Mouse (Mus musculus): ENCODE data around the gene Trim29.
A peak's percentile ranks its signal among the peaks of the same experiment; 100 is the strongest.

Trim29 gene

DNA sequence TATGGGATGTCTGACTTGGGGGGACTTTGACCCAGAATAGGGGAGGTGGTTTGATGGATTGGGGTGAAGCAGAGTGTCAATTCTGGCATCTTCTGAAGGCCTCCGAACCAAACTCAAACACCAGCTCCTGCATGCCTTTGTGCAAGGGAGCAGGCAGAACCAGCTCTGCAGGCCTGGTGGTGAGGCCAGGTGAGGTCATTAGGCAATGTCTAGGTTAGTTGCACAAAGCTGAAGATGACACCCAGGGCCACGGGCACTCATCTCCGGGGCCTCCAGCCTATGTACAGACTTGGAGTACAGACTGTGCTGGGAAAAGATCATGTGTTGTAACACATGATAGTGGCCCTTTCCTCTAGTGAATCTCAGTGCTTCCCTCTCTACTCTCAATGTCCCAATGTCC, 3.2 kb downstream of the Trim29 start:
- peak; percentile 58 for DNase-seq (ENCODE audit: low spot score)

DNA sequence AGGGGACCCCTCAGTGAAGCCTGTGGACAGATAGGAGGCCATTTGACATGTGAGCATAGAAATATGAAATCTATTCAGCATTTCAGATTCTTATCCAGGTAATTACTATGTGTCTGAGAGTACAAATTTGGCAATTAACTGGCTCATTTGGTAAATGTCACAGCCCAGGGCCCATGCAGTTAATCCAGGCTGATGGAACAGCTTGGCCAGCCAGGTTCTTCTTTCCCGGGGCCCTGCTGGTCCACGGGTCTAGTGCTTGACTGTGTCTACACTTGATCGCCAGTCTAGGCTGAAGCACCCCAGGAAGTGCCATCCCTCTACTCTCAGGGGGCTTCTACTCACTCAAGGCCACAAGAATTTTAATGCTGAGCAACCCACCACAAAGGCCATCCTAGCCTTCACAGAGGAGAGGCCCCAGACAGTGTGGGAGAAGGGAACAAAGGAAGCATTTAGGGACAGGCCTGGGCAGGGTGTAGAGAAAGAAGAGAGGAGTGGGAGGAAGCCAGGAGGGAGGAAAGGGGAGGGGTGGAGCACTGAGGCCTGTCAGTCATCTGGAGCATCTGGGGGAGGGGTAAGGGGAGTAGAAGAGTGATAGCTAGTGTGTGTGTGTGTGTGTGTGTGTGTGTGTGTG, 4.8 kb downstream of the Trim29 start:
- DNase-seq (ENCODE audit: low spot score): no peak

DNA sequence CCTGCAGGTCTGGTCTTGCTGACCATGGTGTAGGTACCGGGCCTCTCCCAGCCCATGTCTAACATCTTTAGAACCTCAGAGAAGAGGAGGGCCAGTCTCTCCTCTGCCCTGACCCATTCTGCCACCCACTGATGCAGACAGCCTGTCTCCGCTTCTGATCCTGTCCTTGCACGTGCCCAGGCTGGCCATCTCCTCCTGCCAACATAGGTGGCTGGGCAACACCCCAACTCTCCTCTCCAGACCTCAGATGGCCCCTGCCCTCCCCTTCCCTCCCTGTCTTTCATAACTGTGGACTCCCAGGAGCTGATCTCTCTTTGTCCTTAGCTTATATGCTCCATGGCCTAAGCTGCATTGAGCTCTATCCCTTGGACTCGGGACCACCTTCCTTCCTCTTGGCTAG, 5.8 kb downstream of the Trim29 start:
- DNase-seq (ENCODE audit: low spot score): no peak

DNA sequence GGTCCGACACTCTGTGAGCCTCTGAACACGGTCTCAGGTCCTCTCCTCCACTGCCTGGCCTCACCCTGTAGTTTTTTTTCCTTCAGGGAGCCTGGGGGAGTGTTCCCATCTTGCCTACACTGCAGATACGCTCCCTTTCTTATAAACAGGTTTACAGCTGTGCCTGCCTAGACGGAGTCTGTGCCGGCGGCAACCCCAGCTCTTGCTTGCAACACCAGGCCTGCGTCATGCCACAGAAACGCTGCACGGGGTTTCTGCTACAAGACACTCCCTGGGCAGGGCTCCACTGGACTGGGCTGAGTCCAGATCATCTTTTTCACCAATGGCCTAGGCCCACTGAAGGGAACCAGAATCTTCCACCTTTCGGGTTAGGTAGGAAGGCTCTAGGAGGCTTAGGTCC, 8.0 kb downstream of the Trim29 start:
- DNase-seq (ENCODE audit: low spot score): peak; percentile 84

DNA sequence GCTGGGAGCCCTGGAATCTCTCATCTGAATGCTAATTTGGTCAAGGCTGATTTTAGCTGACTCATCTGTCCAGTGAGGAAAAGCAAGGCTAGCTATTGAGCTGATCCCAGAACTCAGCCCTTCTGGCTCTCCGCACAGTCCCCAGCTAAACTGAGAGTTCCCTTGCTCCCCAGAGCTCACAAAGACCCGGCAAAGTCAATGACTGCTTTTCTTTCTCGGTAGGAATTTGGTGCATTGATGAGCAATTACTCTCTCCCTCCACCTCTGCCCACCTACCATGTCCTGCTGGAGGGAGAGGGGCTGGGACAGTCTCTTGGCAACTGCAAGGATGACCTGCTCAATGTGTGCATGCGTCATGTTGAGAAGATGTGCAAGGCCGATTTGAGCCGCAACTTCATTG, 11.3 kb downstream of the Trim29 start:
- DNase-seq (ENCODE audit: low spot score): no peak

DNA sequence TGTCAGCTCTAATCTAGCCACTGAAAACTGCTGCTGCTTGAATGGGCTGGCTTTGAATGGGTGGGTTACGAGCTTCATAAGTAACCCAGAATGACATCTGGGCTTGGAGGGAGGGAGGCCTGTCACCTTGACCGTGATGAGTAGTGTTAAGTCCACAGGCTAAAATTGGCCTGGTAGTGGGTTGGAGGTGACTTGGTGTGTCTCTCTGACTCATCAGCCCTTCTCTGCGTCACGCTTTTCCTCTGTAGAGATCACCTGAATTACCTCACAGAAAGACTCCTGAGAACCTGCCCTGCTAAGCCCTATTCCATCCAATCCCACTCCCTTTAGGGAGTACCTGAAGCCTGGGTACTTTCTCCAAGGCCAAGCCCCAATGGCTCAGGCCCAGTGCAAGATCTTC, 12.0 kb downstream of the Trim29 start:
- DNase-seq (ENCODE audit: low spot score): no peak

DNA sequence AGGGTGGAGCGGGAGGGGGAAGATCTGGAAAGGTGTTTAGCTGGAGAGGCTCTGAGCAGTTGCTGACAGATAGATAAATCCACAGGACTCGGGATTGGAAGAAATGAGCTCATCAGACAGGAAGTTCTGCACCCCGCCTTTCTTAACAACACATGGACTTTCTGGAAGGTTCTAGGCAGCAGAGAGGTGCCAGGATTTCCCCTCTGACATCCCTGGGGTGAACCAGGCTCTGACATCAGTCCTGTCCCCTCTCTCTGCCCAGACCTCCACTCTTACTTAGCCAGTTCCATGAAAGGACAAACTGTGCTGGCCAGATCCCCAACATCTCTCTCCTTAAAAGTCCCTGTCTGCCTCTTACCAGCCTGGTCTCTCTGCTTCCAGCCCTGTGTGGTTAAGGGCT, 14.8 kb downstream of the Trim29 start:
- no peak for DNase-seq (ENCODE audit: low spot score)

DNA sequence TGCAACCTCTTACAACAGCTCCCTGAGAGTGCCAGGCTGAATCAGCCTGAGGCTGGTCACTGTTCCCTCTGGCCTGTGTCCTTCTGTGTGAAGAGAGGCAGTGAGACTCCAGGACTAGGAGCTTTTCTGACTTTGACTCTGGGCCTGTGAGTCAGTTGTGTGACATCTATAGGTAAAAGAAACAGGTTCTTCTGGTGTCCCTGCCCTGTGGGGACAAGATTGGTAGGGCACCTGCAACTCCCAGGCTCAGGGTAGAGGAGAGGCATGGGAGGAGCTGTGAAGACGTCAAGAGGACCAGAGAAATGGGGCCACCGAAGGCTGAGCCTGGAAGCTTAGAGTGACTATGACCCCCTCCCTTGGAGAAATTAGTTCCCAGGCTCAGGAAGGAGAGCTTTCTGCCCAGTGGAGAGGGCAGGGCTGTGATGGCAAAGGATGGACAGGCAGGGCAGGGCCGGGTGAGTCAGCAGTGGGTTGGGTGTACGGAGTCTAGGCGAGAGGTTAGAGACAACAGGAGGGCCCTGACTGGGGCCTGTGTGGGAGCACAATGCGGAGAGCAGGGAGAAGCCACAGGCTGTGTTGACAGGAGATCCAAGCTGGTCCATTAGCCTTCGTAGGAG, 15.5 kb downstream of the Trim29 start:
- peak; percentile 76 for DNase-seq (ENCODE audit: low spot score)

DNA sequence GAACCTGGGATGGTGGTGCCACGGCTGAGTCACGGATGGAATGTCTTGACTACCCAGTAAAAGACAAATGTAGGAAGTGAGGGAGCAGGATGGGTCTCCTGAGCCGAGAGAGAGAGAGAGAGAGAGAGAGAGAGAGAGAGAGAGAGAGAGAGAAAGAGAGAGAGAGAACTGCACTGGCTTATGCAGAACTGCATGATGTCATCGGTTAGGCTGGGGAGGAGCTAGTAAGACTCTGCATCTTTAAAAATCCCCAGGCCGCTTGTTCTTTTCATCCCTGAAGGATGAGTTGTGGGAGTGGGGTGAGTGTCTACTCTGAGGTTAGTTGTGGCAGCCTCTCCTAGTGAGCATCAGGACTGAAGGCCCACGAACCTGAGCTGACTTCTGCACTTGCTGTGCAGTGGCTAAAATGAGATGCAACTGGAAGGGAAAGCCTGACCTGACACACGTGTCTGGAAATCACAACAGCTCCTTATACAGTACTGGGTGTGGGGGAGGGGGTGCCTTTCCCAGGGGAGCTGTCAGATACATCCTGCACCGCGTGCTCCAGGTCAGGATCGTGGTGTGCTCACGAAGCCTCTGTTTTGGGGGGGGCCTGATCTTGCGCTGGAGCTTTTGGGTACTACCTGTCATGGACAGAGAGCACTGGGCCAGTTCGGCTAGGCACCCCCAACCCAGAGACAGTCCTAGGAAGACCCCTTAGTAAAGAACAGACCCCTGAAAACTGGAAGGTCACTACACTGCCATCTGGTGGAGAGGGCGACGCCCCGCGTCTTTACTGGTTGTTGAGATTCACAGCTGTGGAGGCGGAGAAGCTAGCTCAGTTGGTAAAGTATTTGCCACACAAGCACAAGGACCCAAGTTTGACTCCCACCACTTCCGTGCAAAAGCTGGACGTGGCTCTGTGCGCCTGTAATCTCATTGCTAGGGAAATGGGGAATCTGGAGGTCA, 16.8 kb downstream of the Trim29 start:
- no peak for DNase-seq (ENCODE audit: low spot score)

DNA sequence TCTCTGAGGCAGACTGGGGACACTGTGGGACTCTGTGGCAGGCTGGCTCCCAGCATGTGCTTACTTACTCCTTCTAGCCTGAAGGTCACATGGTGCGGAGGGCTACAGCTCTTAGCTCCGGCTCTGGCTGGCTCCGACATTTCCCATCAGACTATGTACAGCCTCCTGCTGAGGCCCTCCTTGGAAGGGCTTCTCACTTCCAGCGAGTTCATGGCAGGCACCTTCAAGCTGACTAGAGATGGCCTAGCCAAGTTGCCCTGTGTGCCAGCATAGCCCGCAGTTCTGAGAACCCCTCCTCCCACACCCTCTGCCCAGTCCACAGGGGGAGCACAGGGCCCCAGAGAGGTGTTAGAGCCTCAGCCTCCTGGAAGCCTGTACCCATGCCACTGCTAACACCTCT, 19.8 kb downstream of the Trim29 start:
- no peak for DNase-seq (ENCODE audit: low spot score)

DNA sequence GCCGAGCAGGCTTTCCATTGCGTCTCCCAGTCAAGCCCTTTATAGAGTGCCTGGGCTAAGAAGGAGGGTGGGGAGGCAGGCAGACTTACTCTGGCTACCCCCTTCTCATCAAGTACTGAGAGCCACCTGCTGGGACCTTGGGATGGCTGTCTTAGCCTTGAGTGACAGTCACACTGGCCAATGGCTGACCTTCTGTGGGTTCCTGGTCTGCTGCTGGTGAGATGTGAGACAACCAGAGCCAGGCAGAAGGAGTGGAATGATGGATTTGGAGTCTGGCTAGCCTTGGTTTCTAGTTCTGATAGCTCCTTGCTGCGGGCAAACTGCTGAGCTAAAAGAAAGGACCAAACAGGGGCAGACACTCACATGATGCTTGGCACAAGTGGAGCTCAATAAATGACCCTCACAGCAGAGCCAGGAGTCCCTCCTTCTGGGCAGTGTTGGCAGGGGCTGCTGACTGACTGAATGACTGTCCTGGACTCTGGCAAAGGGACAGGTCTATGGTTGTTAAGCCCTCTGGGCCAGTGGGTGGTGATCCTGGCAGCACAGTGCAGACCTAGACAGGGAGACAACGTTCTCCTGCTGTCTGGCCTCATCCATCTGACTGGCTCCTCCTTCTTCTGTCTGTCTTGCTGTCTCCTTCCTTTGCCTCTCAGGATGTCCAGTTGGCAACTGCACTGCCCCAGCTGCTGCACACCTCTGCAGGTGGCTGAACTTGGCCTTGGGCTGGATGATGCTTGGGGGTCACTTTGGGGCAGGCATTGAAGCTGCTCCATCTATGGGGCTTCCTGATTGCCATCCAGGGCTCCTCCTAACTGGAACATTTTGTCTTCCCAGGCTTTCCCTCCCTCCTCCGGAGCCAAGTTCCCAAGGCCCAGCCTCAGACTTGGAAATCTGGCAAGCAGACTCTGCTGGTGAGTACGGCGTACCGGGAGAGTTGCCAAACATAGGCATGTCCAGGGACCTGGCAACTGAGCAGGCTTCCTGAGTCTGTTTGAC, 21.1 kb downstream of the Trim29 start:
- DNase-seq (ENCODE audit: low spot score): peak; percentile 63

DNA sequence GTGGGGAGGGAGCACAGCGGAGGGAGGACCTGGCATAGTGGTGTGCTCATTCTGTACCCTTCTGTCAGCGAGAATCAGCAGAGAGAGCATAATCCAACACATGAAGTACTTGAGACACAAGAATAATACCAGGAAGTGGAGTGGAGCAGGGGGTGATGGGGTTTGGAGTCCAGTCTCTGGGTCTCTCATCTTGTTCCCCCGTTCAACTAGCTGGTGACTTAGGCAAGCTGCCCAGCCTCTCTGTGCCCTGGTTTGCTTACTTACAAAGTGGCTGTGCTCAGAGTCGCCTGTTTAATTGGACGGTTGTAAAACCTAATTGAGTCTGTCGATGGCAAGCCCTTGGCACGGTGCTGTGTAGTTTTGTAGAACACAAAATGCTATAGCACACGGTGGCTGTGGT, 23.8 kb downstream of the Trim29 start:
- no peak for DNase-seq (ENCODE audit: low spot score)

DNA sequence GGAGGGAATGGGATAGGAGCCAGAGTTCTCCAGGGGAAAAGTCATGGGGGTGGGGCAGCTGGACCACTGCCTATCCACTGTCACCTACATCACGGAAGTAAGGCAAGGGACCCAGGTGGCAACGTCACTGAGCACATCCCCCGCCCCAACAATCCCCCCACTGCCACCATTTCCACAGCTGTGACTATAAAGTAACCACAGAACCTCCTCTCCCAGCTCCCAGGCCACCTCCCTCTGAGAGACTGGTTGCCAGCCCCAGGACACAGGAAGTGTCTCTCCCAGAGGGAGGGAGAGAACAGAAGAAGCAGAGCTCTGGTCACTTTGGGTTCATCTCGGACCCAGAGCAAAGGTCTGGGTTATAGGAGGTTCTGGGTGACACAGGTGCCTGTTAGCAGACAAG, 27.0 kb downstream of the Trim29 start:
- no peak for DNase-seq (ENCODE audit: low spot score)

DNA sequence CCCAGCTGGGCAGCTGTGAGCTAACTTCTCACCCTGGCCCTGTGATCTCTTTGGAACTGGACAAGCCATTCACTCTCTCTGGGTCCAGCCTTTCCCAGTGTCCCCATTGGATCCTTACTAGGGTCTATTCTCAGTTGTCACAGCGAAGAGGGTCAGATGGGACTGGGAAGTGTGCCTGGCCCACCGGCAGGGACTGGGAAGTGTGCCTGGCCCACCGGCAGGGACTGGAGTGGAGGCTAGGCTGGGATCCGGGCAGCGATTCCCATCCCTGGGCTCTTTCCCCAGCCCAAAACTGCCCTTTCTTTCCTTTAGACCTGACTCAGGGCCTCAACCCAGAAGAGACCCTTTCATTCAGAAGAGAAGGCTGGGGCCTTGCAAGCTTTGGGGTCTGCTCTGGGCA, 27.4 kb downstream of the Trim29 start:
- no peak for DNase-seq (ENCODE audit: low spot score)

DNA sequence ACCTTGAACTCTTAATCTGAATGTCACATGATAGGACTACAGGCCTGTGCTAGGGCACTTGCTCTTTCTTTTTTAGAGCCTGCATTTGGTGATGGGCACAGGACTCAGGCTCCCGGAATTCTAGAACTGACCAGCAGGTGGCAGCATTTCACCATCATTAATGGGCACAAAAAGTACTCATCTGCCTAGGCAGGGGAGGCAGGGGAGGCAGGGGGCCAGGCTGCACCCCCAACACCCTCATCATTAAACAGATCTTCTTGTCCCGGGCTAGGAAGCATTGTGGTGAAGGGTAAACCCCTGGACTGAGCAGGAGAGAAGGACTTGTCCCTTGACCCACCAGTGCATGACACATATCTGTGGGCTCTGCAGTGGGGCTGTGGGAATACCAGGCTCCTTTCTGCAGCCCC, 29.0 kb downstream of the Trim29 start:
- DNase-seq (ENCODE audit: low spot score): peak; percentile 72

DNA sequence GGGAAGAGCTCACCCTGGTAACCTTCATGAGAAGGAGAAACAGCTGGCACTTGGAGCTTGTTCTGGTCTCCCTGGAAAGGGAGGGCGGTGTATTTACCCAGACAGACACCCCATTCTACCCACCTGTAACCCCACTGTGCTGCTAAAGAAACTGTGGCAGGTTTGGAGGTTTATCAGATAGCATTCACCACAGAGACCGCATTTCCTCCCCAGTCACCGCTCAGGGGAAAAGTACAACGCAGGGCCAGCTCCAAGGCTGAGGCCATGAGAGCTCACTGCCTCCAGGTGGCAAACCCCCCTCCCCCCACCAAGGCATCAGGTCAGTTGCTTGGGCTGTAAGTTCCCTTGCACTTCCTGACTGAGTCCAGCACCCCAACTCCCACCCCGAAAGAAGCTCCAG, 39.4 kb downstream of the Trim29 start:
- no peak for DNase-seq (ENCODE audit: low spot score)

DNA sequence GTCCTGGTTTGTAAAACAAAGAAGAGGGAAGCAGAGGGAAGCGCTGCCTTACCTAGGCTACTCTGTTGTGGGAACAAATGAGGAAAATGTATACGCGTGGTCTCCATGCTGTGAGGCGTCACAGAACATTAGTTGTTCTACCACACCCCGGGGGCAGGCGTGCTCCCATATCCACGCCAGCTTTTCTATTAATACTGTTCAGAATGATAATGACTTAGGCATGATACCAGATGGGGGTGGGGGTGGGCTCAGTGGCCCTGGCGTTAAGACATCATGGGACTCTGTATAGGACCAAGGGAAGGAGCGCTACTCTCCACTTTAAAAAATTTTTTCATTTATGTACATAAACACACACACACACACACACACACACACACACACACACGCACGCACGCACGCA, 40.4 kb downstream of the Trim29 start:
- DNase-seq (ENCODE audit: low spot score): no peak

DNA sequence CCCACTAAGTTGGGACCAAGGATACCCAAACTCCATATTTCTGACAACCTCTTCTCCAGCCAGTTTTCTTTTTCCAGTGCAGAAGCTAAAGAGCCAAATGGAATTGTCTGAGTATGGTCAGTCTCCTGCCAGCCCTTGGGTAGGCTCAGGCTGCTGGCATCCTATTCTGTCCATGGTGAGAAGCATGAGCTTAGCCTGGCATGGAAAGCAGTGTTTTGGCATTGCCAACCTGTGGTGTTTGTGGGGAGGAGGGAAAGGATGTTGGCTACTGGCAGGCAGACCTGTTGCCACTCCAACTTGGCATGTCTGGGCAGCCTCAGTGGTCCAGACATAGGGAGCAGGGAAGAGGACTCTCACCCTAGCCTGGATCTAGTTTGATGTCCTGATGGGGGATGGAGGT, 46.4 kb downstream of the Trim29 start:
- no peak for DNase-seq (ENCODE audit: low spot score)

DNA sequence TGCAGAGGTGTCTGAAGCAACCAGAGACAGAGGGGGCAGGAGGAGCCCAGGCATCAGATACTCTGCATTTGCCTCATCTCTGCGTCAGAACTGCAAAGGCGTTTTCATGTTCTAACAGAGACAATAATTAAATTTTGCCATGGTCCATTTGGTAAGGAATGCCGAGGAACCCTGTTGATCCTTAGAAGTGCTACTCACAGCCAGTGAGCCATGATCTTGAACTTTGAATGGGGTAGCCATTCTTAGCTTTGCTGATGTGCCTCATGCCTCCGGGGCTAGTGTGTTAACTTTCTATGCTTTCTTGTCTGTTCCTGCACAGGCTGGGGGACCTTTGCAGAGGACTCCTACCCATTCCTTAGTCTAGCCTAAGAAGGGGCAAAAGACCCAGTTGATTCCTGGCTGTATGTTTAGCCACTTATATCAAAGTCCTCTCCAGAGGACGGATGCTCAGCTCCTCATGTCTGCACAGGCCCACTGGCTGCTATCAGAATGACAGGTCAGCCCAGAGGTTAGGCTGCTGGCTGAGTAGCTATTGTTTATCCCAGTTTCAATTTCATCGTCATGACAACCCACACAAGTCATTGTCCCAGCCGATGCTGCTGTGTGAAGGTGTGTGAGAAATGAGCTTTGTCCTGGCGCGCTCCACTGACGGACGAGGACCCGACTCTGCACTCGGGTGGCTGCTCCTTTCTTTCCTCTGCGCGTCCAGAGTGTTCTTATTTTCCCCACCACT, 48.1 kb downstream of the Trim29 start:
- DNase-seq (ENCODE audit: low spot score): no peak

DNA sequence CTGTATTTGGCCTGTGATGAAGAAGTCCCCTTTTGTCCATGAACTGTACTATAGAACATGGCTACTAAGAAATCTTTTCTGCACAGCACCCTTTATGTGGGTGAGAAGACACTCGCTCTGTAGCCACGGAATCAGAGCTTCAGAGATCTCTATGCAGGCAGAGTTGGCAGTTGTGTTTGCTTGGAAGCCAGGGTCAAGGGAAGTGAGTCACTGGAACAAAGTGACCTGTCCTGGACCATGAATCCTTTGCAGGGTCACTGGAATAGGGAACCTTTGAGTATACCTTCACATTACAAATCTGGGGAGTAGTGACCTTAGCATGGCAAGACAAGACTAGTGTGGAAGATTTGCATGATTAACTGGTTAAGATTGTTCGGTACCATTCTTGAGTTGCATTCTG, 58.1 kb downstream of the Trim29 start:
- no peak for DNase-seq (ENCODE audit: low spot score)

DNA sequence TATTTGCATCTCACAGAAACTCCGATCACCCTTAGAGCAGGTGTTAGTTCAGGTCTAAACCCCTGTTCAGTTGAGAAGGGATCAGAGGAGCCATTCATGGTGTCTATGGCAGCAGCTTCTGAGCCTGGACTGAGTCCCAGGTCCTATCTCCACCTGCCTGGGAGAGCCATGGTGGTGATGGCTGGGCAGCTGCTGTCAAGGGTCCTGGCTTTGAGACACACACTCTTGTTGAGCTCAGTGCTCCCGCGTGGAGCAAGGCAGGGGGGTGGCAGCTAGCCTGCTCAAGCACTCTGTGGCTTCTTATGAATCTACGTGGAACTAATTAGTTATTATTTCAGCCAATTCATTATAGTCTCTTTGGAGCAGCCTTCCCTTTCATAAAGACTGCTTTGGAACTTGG, 73.2 kb downstream of the Trim29 start:
- DNase-seq (ENCODE audit: low spot score): no peak

All from urinary bladder, postnatal 14 days (tissue).